Mouse (Mus musculus) neural tube, embryonic 14.5 days (tissue): Measurements from ENCODE around the gene Olfr1358. TPM values are rescaled to one million over a fixed set of nuclear protein-coding genes. Genes with fewer than 3 reads are reported as not detected.

Source experiments
- ATAC-seq: fragments of 200-750 bp; cut with Nextera tagmentation; 2 replicates; pipeline ENCODE4 v1.8.0; 2017; ENCODE audit warnings: low read depth, mild to moderate bottlenecking, moderate TSS enrichment, moderate library complexity
- H3K27ac ChIP-seq: fragments of 300-500 bp; sonication (generic); 2 replicates; pipeline ENCODE4 v1.5.1; 2014; ENCODE audit warnings: low read depth, mild to moderate bottlenecking, control low read depth, low read length, moderate library complexity, mixed read lengths
- H3K27me3 ChIP-seq: fragments of 300-500 bp; sonication (generic); 2 replicates; pipeline ENCODE4 v1.6.1; 2014; ENCODE audit warnings: low read length; ENCODE audit not compliant: control insufficient read depth, insufficient read depth
- H3K36me3 ChIP-seq: fragments of 300-500 bp; sonication (generic); 2 replicates; pipeline ENCODE4 v1.6.1; 2014; ENCODE audit warnings: low read length, mixed read lengths; ENCODE audit not compliant: control insufficient read depth, insufficient read depth
- H3K4me1 ChIP-seq: fragments of 300-500 bp; sonication (generic); 2 replicates; pipeline ENCODE4 v1.6.1; 2014; ENCODE audit warnings: low read length; ENCODE audit not compliant: control insufficient read depth, insufficient read depth
- H3K4me2 ChIP-seq: fragments of 300-500 bp; sonication (generic); 2 replicates; pipeline ENCODE4 v1.6.1; 2014; ENCODE audit warnings: mild to moderate bottlenecking, low read depth, low read length, control low read depth
- H3K4me3 ChIP-seq: fragments of 300-500 bp; sonication (generic); 2 replicates; pipeline ENCODE4 v1.5.1; 2014; ENCODE audit warnings: low read depth, low read length, control low read depth, mixed read lengths
- H3K9ac ChIP-seq: fragments of 300-500 bp; sonication (generic); replicated peaks from 2 replicates; pipeline ENCODE4 v1.6.1; 2014; ENCODE audit warnings: low read depth, mild to moderate bottlenecking, control low read depth, low read length, mixed read lengths
- H3K9me3 ChIP-seq: fragments of 300-500 bp; sonication (generic); 2 replicates; pipeline ENCODE4 v1.6.1; 2016; ENCODE audit warnings: low read length; ENCODE audit not compliant: control insufficient read depth
- WGBS: fragments of 180-500 bp; shearing (Covaris S2); extraction: QIAGEN DNeasy Blood & Tissue Kit; methylation state at CpG from one replicate; pipeline ENCODE4 v1.1.7; 2014; 5-methylcytosine and 5-hydroxymethylcytosine counted together
- polyA plus RNA-seq: library from polyadenylated mRNA; unstranded; fragments of >200 nt; fragmentation: Nextera tagmentation; extraction: Ambion mirVana; gene quantifications from 2 replicates; pipeline ENCODE4 v1.2.1, GENCODE M21; 2014

Olfr1358 gene
- not detected in 2 replicates for polyA plus RNA-seq

- Histone ChIP-seq H3K4me2 (no peak within 1 kb of the TSS), H3K4me1 (no peaks in the 10 kb centered on the region), H3K36me3 (no peaks in the 10 kb centered on the region), H3K9me3 (no peaks in the 10 kb centered on the region), H3K27me3 (no peaks in the 10 kb centered on the region), H3K4me3 (no peak within 1 kb of the TSS), H3K27ac (no peak within 1 kb of the TSS), H3K9ac (no peak within 1 kb of the TSS)
- ATAC-seq = no peak
Measured at GRCm38 (mm10) chr10:78517128-78517527, at the start of gene Olfr1358. Gene Olfr1358, plus strand, starts transcription at chr10:78517428.

- H3K4me1 ChIP-seq = peaks cover 9% of the 10 kb centered on the region
- no peaks in the 10 kb centered on the region for H3K36me3 ChIP-seq
- H3K4me3 ChIP-seq = no peak overlapping the region
- no peak overlapping the region for H3K27ac ChIP-seq
- no peaks in the 10 kb centered on the region for H3K27me3 ChIP-seq
- H3K9me3 ChIP-seq = no peaks in the 10 kb centered on the region
- ATAC-seq = no peak
- no peak overlapping the region for H3K4me2 ChIP-seq
- 51% methylated on average over 2 of the region's 2 CpGs for WGBS
- no peak overlapping the region for H3K9ac ChIP-seq
Measured at GRCm38 (mm10) chr10:78467761-78468310, 49.4 kb upstream of the Olfr1358 start.

GRCm38 (mm10) chr10:78470582-78471313 is 46.5 kb upstream of the Olfr1358 start:
- H3K27me3 ChIP-seq = no peaks in the 10 kb centered on the region
- H3K36me3 ChIP-seq = no peaks in the 10 kb centered on the region
- H3K9ac ChIP-seq = no peak overlapping the region
- ATAC-seq = peak; percentile 64; the same call in 1 of the 2 replicates
- H3K27ac ChIP-seq = no peak overlapping the region
- H3K4me1 ChIP-seq = 0 out of 2 replicates have a peak, but pooled peaks cover 2% of the 10 kb centered on the region
- H3K4me3 ChIP-seq = no peak overlapping the region
- H3K4me2 ChIP-seq = no peak overlapping the region
- 28% methylated on average over 15 of the region's 15 CpGs for WGBS
- no peaks in the 10 kb centered on the region for H3K9me3 ChIP-seq

- Histone ChIP-seq H3K9me3 (no peaks in the 10 kb centered on the region), H3K9ac (no peak overlapping the region), H3K36me3 (no peaks in the 10 kb centered on the region), H3K4me2 (no peak overlapping the region), H3K27ac (no peak overlapping the region), H3K4me3 (no peak overlapping the region), H3K4me1 (0 out of 2 replicates have a peak, but pooled peaks cover 2% of the 10 kb centered on the region), H3K27me3 (no peaks in the 10 kb centered on the region)
- WGBS = 86% methylated on average over 3 of the region's 3 CpGs
- no peak for ATAC-seq
Measured at GRCm38 (mm10) chr10:78472046-78472445, 45.2 kb upstream of the Olfr1358 start.

GRCm38 (mm10) chr10:78473434-78473833 is 43.8 kb upstream of the Olfr1358 start:
- Histone ChIP-seq H3K4me3 (no peak overlapping the region), H3K36me3 (no peaks in the 10 kb centered on the region), H3K9ac (no peak overlapping the region), H3K9me3 (no peaks in the 10 kb centered on the region), H3K4me2 (no peak overlapping the region), H3K27me3 (no peaks in the 10 kb centered on the region), H3K4me1 (0 out of 2 replicates have a peak, but pooled peaks cover 2% of the 10 kb centered on the region), H3K27ac (no peak overlapping the region)
- ATAC-seq = no peak
- 69% methylated on average over 5 of the region's 5 CpGs for WGBS

- Histone ChIP-seq H3K9me3 (no peaks in the 10 kb centered on the region), H3K36me3 (no peaks in the 10 kb centered on the region), H3K4me1 (0 out of 2 replicates have a peak, but pooled peaks cover 2% of the 10 kb centered on the region), H3K4me3 (no peak overlapping the region), H3K4me2 (no peak overlapping the region), H3K27me3 (no peaks in the 10 kb centered on the region), H3K9ac (no peak overlapping the region), H3K27ac (no peak overlapping the region)
- no peak for ATAC-seq
- 81% methylated on average over 8 of the region's 8 CpGs for WGBS
Measured at GRCm38 (mm10) chr10:78474759-78475158, 42.5 kb upstream of the Olfr1358 start.

- Histone ChIP-seq H3K27ac (no peak overlapping the region), H3K4me3 (no peak overlapping the region), H3K9ac (no peak overlapping the region), H3K9me3 (no peaks in the 10 kb centered on the region), H3K4me2 (no peak overlapping the region), H3K27me3 (no peaks in the 10 kb centered on the region), H3K4me1 (no peaks in the 10 kb centered on the region), H3K36me3 (no peaks in the 10 kb centered on the region)
- no peak for ATAC-seq
- WGBS = 80% methylated on average over 4 of the region's 4 CpGs
Measured at GRCm38 (mm10) chr10:78476821-78477220, 40.4 kb upstream of the Olfr1358 start.

GRCm38 (mm10) chr10:78480954-78481927 is 36.0 kb upstream of the Olfr1358 start:
- no peak; the same call in 1 of the 2 replicates for ATAC-seq
- no peak overlapping the region for H3K27ac ChIP-seq

More at GRCm38 (mm10) chr10:78480954-78481927, 36.0 kb upstream of the Olfr1358 start:
- WGBS = 41% methylated on average over 21 of the region's 21 CpGs
- Histone ChIP-seq H3K4me2 (peak overlapping the region; percentile 92), H3K4me1 (no peaks in the 10 kb centered on the region), H3K27me3 (peaks cover 5% of the 10 kb centered on the region; the same call in 1 of the 2 replicates), H3K9me3 (no peaks in the 10 kb centered on the region), H3K4me3 (peak overlapping the region; percentile 50), H3K36me3 (no peaks in the 10 kb centered on the region), H3K9ac (peak overlapping the region; percentile 52)
